Mouse (Mus musculus) cerebellum, adult 2 months (tissue): ENCODE results near the gene Tex11.

Experiments used
- CTCF ChIP-seq: fragments of 200-500 bp; IDR thresholded peaks from 2 replicates; pipeline ENCODE4 v1.5.1; 2011; ENCODE audit warnings: low read depth, mild to moderate bottlenecking, control low read depth, low read length, moderate library complexity, borderline replicate concordance; ENCODE audit not compliant: insufficient read depth
- POLR2A ChIP-seq: fragments of 200-500 bp; IDR thresholded peaks from 2 replicates; pipeline ENCODE4 v1.6.1; 2011; ENCODE audit warnings: low read length, control low read depth, borderline replicate concordance; ENCODE audit not compliant: insufficient read depth

DNA sequence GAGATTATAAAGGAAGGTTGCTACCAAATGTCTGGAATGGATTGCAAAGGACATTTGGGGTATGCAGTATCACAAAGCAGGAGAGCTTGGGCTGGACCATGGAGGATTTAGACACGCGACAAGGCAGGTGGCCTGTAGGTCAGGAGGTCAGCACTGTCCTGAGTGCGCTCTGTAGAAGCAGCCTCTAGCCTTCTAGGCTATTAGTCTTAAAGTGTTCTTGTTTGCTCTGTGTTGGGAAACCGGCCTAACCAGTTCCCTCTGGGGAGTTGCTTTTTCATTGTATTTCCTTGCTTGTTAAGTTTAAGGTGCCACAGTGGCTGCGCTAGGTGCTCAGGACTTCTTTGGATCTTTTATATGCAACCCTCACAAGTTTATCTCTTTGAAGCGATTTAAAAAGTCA is 257.4 kb downstream of the Tex11 start:
- TF ChIP-seq CTCF: no peak
- no peak for TF ChIP-seq POLR2A
